Mouse (Mus musculus): ENCODE data around the gene Gm13275.
"Not testable (repeated sequence)": the region's sequence is repeated elsewhere in the genome, so short reads cannot be mapped to it uniquely, and the experiment has no call there.

The Gm13275 gene

GRCm38 (mm10) chr4:88793936-88794675, at the start of gene Gm13275:
Gm13275 (plus strand) TSS chr4:88794487.
- CTCF ChIA-PET, result not testable (repeated sequence)

- CTCF ChIA-PET, result no interaction called here
These were observed 44.4 kb upstream of the Gm13275 start for GRCm38 (mm10) chr4:88749926-88750325.

- CTCF ChIA-PET, result interaction anchor here (1.1 kb wide), 1 partner anchor 16 kb away, joined by 4 read pairs; no protein-coding TSS in a partner anchor
These were observed 39.4 kb upstream of the Gm13275 start, which contains the start of gene Gm13271 for GRCm38 (mm10) chr4:88754818-88755340. Gm13271 (plus strand) TSS chr4:88754868.

- CTCF ChIA-PET, result interaction anchor here (0.7 kb wide), 1 partner anchor 35 kb away, joined by 3 read pairs; the partner anchor contains the start of gene Gm26566
These were observed 37.4 kb upstream of the Gm13275 start for GRCm38 (mm10) chr4:88756581-88757513.

- CTCF ChIA-PET, result interaction anchor here (0.7 kb wide), 1 partner anchor 36 kb away, joined by 3 read pairs; the partner anchor contains the start of gene Gm26566
These were observed 36.7 kb upstream of the Gm13275 start for GRCm38 (mm10) chr4:88757628-88758031.

- CTCF ChIA-PET, result not testable (repeated sequence)
These were observed 35.5 kb upstream of the Gm13275 start for GRCm38 (mm10) chr4:88758751-88759150.

- CTCF ChIA-PET, result not testable (repeated sequence)
These were observed 34.5 kb upstream of the Gm13275 start, which contains the start of gene Gm13283 for GRCm38 (mm10) chr4:88759610-88760268. Gm13283 (plus strand) TSS chr4:88760119.

- CTCF ChIA-PET, result not testable (repeated sequence)
These were observed 33.9 kb upstream of the Gm13275 start for GRCm38 (mm10) chr4:88760431-88760830.

- CTCF ChIA-PET, result not testable (repeated sequence)
These were observed 32.5 kb upstream of the Gm13275 start for GRCm38 (mm10) chr4:88761776-88762175.

- CTCF ChIA-PET, result not testable (repeated sequence)
These were observed 31.9 kb upstream of the Gm13275 start for GRCm38 (mm10) chr4:88762341-88762740.

GRCm38 (mm10) chr4:88763384-88764018, 30.8 kb upstream of the Gm13275 start:
- CTCF ChIA-PET, result not testable (repeated sequence)

- CTCF ChIA-PET, result not testable (repeated sequence)
These were observed 20.8 kb upstream of the Gm13275 start, which contains the start of gene Gm13290 for GRCm38 (mm10) chr4:88773534-88773933. Gm13290 (plus strand) TSS chr4:88773834.

- CTCF ChIA-PET, result not testable (repeated sequence)
These were observed 17.7 kb upstream of the Gm13275 start, which contains the start of gene Gm13289 for GRCm38 (mm10) chr4:88776622-88777021. Gm13289 (plus strand) TSS chr4:88776922.

GRCm38 (mm10) chr4:88779550-88779949, 14.7 kb upstream of the Gm13275 start, which contains the start of gene Gm13272:
Gm13272 (plus strand) TSS chr4:88779850.
- CTCF ChIA-PET, result not testable (repeated sequence)

- CTCF ChIA-PET, result not testable (repeated sequence)
These were observed 14.0 kb upstream of the Gm13275 start for GRCm38 (mm10) chr4:88780320-88780719.

GRCm38 (mm10) chr4:88781831-88782230, 12.5 kb upstream of the Gm13275 start, which contains the start of gene Ifnz:
Ifnz (plus strand) TSS chr4:88782131.
- CTCF ChIA-PET, result not testable (repeated sequence)

GRCm38 (mm10) chr4:88782335-88782734, 12.0 kb upstream of the Gm13275 start:
- CTCF ChIA-PET, result not testable (repeated sequence)

GRCm38 (mm10) chr4:88785409-88785808, 8.9 kb upstream of the Gm13275 start, which contains the start of gene Gm13276:
Gm13276 (plus strand) TSS chr4:88785709.
- CTCF ChIA-PET, result not testable (repeated sequence)

GRCm38 (mm10) chr4:88788402-88788801, 5.9 kb upstream of the Gm13275 start, which contains the start of gene Gm13277:
Gm13277 (plus strand) TSS chr4:88788632.
- CTCF ChIA-PET, result not testable (repeated sequence)

GRCm38 (mm10) chr4:88791250-88791649, 3.0 kb upstream of the Gm13275 start, which contains the start of gene Gm13278:
Gm13278 (plus strand) TSS chr4:88791550.
- CTCF ChIA-PET, result not testable (repeated sequence)
